Mouse (Mus musculus) cortical plate, adult 2 months (tissue): ENCODE measurements around the gene Fscn1.

Experiments
- CTCF ChIP-seq: fragments of 200-500 bp; IDR thresholded peaks from 2 replicates; pipeline ENCODE4 v1.5.1; 2011; ENCODE audit warnings: mild to moderate bottlenecking, control low read depth, low read length; ENCODE audit not compliant: insufficient read depth; ENCODE audit errors: extremely low read depth
- POLR2A ChIP-seq: fragments of 200-500 bp; IDR thresholded peaks from 2 replicates; pipeline ENCODE4 v1.6.1; 2011; ENCODE audit warnings: mild to moderate bottlenecking, low read length, control low read depth; ENCODE audit not compliant: insufficient read depth; ENCODE audit errors: extremely low read depth

GRCm38 (mm10) chr5:142932731-142933130 is 27.4 kb upstream of the Fscn1 start:
- TF ChIP-seq CTCF (no peak), POLR2A (no peak)
